Mouse (Mus musculus) liver, adult 2 months (tissue): ENCODE data around the gene Ntsr1. TPM values are rescaled to one million over a fixed set of nuclear protein-coding genes. Genes with fewer than 3 reads are reported as not detected.

ENCODE experiments used
- DNase-seq: peaks from one replicate; pipeline ENCODE4 v3.0.0-alpha.2; 2011; ENCODE audit warnings: low read depth, low spot score; ENCODE audit errors: extremely low read depth
- H3K27ac ChIP-seq: fragments of 200-500 bp; replicated peaks from 2 replicates; pipeline ENCODE4 v1.5.1; 2012; ENCODE audit warnings: low read depth, mild to moderate bottlenecking, control low read depth, inconsistent platforms, low read length; ENCODE audit not compliant: insufficient read depth
- H3K27me3 ChIP-seq: fragments of 200-500 bp; 2 replicates; pipeline ENCODE4 v1.6.1; 2012; ENCODE audit warnings: mild to moderate bottlenecking, moderate library complexity, low read length, inconsistent platforms; ENCODE audit not compliant: control insufficient read depth, insufficient read depth
- H3K36me3 ChIP-seq: fragments of 200-500 bp; 2 replicates; pipeline ENCODE4 v1.6.1; 2012; ENCODE audit warnings: low read length, inconsistent platforms; ENCODE audit not compliant: control insufficient read depth, insufficient read depth
- H3K4me1 ChIP-seq: fragments of 200-500 bp; 2 replicates; pipeline ENCODE4 v1.6.1; 2011; ENCODE audit warnings: low read length; ENCODE audit not compliant: control insufficient read depth, insufficient read depth
- H3K4me3 ChIP-seq: fragments of 200-500 bp; 2 replicates; pipeline ENCODE4 v1.5.1; 2011; ENCODE audit warnings: low read depth, mild to moderate bottlenecking, control low read depth, low read length, moderate library complexity; ENCODE audit not compliant: insufficient read depth
- H3K79me2 ChIP-seq: fragments of 200-500 bp; 2 replicates; pipeline ENCODE4 v1.6.1; 2012; ENCODE audit warnings: inconsistent platforms, mild to moderate bottlenecking, low read length, moderate library complexity; ENCODE audit not compliant: control insufficient read depth, insufficient read depth
- H3K9ac ChIP-seq: fragments of 200-500 bp; 2 replicates; pipeline ENCODE4 v1.6.1; 2012; ENCODE audit warnings: low read depth, mild to moderate bottlenecking, control low read depth, inconsistent platforms, low read length
- CTCF ChIP-seq: fragments of 200-500 bp; IDR thresholded peaks from 2 replicates; pipeline ENCODE4 v1.5.1; 2011; ENCODE audit warnings: low read depth, low read length, control low read depth
- POLR2A ChIP-seq: fragments of 200-500 bp; IDR thresholded peaks from 2 replicates; pipeline ENCODE4 v1.6.1; 2011; ENCODE audit warnings: low read length, control low read depth; ENCODE audit not compliant: insufficient read depth; ENCODE audit errors: extremely low read depth
- WGBS: fragments of 180-500 bp; shearing (Covaris S2); methylation state at CpG from one replicate; pipeline ENCODE4 v1.1.7; 2018; 5-methylcytosine and 5-hydroxymethylcytosine counted together
- polyA plus RNA-seq: library from polyadenylated mRNA; depleted of rRNA; stranded (reverse); fragments of >200 nt; gene quantifications from 2 replicates; pipeline ENCODE4 v1.2.3, GENCODE M21; 2012
- total RNA-seq: library from RNA; depleted of rRNA; stranded (reverse); fragments of >200 nt; gene quantifications from 2 replicates; pipeline ENCODE4 v1.2.3, GENCODE M21; 2014

Ntsr1 gene
- total and polyA plus RNA-seq, 2 experiments, result not detected

DNA sequence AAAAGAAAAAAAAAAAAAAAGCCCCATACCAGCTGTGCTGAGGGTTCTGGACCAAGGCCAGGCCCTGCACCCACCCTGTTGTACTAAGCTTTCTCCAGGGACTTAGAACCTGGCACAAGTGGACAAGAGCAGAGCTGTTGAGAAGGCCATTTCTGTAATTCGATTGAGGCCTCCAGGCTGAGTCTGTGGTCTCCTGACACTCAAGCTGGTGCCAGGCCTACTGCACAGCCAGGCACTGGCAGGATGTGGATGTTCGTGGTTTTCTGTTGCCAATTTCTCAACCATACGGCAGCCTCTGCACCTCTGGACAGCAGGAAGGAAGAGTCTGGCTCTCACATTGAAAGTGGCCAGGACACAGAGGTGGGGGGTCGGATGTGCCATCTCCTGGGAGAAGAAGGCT, 33.5 kb downstream of the Ntsr1 start:
- H3K27me3 ChIP-seq, result no peaks in the 10 kb centered on the region; the same call in 1 of the 2 replicates
- no peak overlapping the region for H3K4me3 ChIP-seq
- no peaks in the 10 kb centered on the region for H3K79me2 ChIP-seq
- no peaks in the 10 kb centered on the region for H3K4me1 ChIP-seq
- no peaks in the 10 kb centered on the region for H3K36me3 ChIP-seq
- H3K9ac ChIP-seq, result no peak overlapping the region
- DNase-seq, result no peak
- WGBS, result 56% methylated on average over 4 of the region's 4 CpGs
- TF ChIP-seq POLR2A, result no peak
- no peak for TF ChIP-seq CTCF
- H3K27ac ChIP-seq, result no peak overlapping the region

DNA sequence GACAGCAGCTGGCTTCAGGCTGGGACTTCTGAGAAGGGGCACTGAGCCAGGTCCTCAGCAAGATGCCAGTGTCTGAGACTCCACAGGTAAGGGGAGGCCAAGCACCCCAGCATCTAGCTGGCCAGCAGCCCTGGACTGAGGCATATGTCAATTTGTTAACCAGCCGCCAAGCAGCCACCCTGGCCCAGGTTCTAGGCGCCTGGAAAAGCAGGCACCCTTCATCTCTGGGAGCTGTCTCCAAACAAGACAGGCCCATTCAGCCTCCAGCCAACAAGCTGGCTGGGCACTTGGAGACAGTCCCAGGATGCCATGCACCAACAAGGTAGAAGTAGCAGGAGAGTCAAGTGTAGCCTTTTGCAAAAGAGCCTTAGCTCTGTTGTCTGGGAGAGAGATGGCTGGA, 43.9 kb downstream of the Ntsr1 start:
- no peak for TF ChIP-seq POLR2A
- no peak for TF ChIP-seq CTCF

DNA sequence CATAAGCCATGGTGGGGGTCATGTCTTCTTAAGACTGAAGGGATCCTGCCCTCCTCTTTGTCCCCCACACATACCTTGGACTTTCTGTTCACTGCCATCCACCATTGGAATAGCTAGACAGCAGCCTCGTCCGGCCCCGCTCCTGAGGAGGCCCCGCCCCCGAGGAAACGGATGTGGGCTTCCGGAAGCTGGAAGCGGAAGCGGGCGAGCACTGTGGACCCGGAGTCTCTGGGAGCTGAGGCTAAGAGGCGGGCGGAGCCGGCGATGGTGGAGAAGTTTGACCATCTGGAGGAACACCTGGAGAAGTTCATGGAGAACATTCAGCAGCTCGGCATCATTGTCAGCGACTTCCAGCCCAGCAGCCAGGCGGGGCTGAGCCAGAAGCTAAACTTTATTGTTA, 45.3 kb downstream of the Ntsr1 start:
- Histone ChIP-seq H3K79me2 (no peaks in the 10 kb centered on the region), H3K36me3 (no peaks in the 10 kb centered on the region), H3K4me1 (no peaks in the 10 kb centered on the region), H3K27ac (no peak overlapping the region), H3K27me3 (no peaks in the 10 kb centered on the region), H3K9ac (no peak overlapping the region), H3K4me3 (no peak overlapping the region)
- 68% methylated on average over 18 of the region's 18 CpGs for WGBS
- no peak for DNase-seq
- TF ChIP-seq POLR2A, result no peak
- TF ChIP-seq CTCF, result no peak

More for the DNA sequence above, 43.9 kb downstream of the Ntsr1 start:
- H3K27ac ChIP-seq, result no peak overlapping the region
- H3K27me3 ChIP-seq, result no peaks in the 10 kb centered on the region
- WGBS, result 90% methylated on average over 2 of the region's 2 CpGs
- no peak overlapping the region for H3K4me3 ChIP-seq
- no peak overlapping the region for H3K9ac ChIP-seq
- no peaks in the 10 kb centered on the region for H3K4me1 ChIP-seq
- DNase-seq, result no peak
- no peaks in the 10 kb centered on the region for H3K79me2 ChIP-seq
- no peaks in the 10 kb centered on the region for H3K36me3 ChIP-seq

DNA sequence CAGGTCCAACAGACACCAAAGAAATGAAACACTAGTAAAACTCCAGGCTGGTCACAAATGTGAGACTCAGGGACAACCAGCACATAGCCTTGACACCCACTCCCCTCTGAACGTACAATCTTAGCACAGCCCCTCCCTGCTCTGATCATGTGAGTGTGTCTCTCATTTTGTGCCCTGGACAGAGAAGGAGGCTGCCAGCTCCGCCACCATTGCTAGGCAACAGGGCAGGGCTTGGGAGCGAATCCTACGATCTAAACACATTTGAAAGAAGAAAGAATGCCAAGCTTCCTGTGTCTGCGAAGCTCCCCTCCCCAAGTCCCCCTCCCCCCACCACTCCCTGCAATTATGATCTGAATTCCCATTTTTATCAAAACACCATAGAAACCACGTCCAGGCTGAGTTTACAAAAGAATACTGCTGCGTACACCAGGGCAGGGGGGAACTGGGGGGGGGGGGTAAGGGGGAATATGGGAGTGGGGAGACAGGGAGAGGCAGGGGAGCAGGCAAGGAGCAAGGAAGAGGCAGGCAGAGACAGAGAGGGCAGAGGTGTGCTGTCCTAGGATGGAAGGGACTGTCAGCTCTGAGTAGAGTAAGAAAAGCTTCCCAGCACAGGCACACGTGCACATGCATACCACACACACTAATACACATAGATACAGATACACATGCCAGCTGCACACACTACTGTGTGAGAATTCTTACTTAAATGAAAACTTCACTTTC, 47.8 kb downstream of the Ntsr1 start:
- Histone ChIP-seq H3K27ac (no peak overlapping the region), H3K27me3 (no peaks in the 10 kb centered on the region), H3K4me3 (no peak overlapping the region), H3K79me2 (no peaks in the 10 kb centered on the region), H3K9ac (no peak overlapping the region), H3K36me3 (no peaks in the 10 kb centered on the region), H3K4me1 (no peaks in the 10 kb centered on the region)
- TF ChIP-seq CTCF (no peak), POLR2A (no peak)
- no peak for DNase-seq
- 42% methylated on average over 8 of the region's 8 CpGs for WGBS

DNA sequence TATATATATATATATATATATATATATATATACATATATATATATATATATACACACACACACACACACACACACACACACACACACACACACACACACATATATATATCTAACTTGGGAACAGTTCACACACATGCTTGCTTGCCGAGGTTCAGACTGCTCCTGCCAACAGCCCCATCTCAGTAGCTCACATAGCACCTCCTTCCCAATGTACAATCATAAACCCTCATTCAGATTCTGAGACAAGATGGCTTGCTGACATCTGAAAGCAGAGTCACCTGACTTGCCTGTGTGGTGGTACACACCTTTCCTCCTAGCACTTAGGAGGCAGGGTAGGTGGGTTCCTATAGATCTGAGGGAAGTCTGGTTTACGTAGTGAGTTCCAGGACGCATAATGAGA, 52.6 kb downstream of the Ntsr1 start:
- Histone ChIP-seq H3K4me3 (no peak overlapping the region), H3K9ac (no peak overlapping the region), H3K4me1 (no peaks in the 10 kb centered on the region), H3K36me3 (no peaks in the 10 kb centered on the region), H3K79me2 (no peaks in the 10 kb centered on the region), H3K27ac (no peak overlapping the region), H3K27me3 (no peaks in the 10 kb centered on the region)
- WGBS, result 82% methylated on average over 3 of the region's 3 CpGs
- no peak for DNase-seq
- TF ChIP-seq POLR2A (no peak), CTCF (no peak)

DNA sequence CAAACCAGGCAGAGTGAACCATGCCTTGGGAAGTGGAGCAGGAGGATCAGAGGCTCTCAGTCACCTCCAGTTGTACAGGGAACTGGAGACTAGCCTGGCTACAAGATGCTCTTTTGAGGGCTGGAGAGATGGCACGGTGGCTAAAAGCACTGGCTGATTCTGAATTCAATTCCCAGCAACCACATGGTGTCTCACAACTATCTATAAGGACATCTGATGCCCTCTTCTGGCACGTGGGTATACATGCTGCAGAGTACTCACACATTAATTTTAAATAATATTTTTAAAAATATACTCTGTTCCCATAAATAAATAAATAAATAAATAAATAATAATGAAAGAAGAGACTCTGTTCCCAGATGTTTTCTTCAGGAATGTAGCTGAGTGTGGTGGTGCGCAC, 55.4 kb downstream of the Ntsr1 start:
- no peak overlapping the region for H3K4me3 ChIP-seq
- H3K36me3 ChIP-seq, result no peaks in the 10 kb centered on the region
- H3K27ac ChIP-seq, result no peak overlapping the region
- 54% methylated on average over 3 of the region's 3 CpGs for WGBS
- H3K9ac ChIP-seq, result no peak overlapping the region
- TF ChIP-seq CTCF (no peak), POLR2A (no peak)
- no peaks in the 10 kb centered on the region for H3K79me2 ChIP-seq
- no peaks in the 10 kb centered on the region for H3K4me1 ChIP-seq
- DNase-seq, result no peak
- no peaks in the 10 kb centered on the region for H3K27me3 ChIP-seq
